Mouse (Mus musculus) kidney, embryonic 14.5 days (tissue): ENCODE measurements at regions not wholly inside any gene's neighbourhood (a gene's known extent, or its start where the extent isn't known, plus 50 kb on each side); places are given as distances from the start of the nearest gene placed in this dataset.

ENCODE experiments used
- ATAC-seq: fragments of 200-750 bp; cut with Nextera tagmentation; 2 replicates; pipeline ENCODE4 v1.8.0; 2017; ENCODE audit warnings: moderate number of reproducible peaks, mild to moderate bottlenecking, moderate TSS enrichment, moderate library complexity; ENCODE audit not compliant: low FRiP score, low TSS enrichment
- H3K27ac ChIP-seq: fragments of 300-500 bp; sonication (generic); 2 replicates; pipeline ENCODE4 v1.5.1; 2014; ENCODE audit warnings: low read depth, mild to moderate bottlenecking, low read length, moderate library complexity, mixed read lengths
- H3K27me3 ChIP-seq: fragments of 300-500 bp; sonication (generic); 2 replicates; pipeline ENCODE4 v1.6.1; 2014; ENCODE audit warnings: mild to moderate bottlenecking, low read length; ENCODE audit not compliant: control insufficient read depth, insufficient read depth
- H3K36me3 ChIP-seq: fragments of 300-500 bp; sonication (generic); 2 replicates; pipeline ENCODE4 v1.6.1; 2014; ENCODE audit warnings: low read length, mixed read lengths; ENCODE audit not compliant: control insufficient read depth, insufficient read depth
- H3K4me1 ChIP-seq: fragments of 300-500 bp; sonication (generic); 2 replicates; pipeline ENCODE4 v1.6.1; 2014; ENCODE audit warnings: low read length, mixed read lengths; ENCODE audit not compliant: control insufficient read depth, insufficient read depth
- H3K4me2 ChIP-seq: fragments of 300-500 bp; sonication (generic); replicated peaks from 2 replicates; pipeline ENCODE4 v1.6.1; 2014; ENCODE audit warnings: low read depth, mild to moderate bottlenecking, low read length
- H3K4me3 ChIP-seq: fragments of 300-500 bp; sonication (generic); 2 replicates; pipeline ENCODE4 v1.5.1; 2014; ENCODE audit warnings: mild to moderate bottlenecking, low read length
- H3K9ac ChIP-seq: fragments of 300-500 bp; sonication (generic); 2 replicates; pipeline ENCODE4 v1.6.1; 2014; ENCODE audit warnings: low read depth, mild to moderate bottlenecking, low read length, moderate library complexity
- H3K9me3 ChIP-seq: fragments of 300-500 bp; sonication (generic); 2 replicates; pipeline ENCODE4 v1.6.1; 2016; ENCODE audit warnings: low read length; ENCODE audit not compliant: control insufficient read depth
- WGBS: fragments of 180-500 bp; shearing (Covaris S2); extraction: QIAGEN DNeasy Blood & Tissue Kit; methylation state at CpG from one replicate; pipeline ENCODE4 v1.1.7; 2014; 5-methylcytosine and 5-hydroxymethylcytosine counted together

DNA sequence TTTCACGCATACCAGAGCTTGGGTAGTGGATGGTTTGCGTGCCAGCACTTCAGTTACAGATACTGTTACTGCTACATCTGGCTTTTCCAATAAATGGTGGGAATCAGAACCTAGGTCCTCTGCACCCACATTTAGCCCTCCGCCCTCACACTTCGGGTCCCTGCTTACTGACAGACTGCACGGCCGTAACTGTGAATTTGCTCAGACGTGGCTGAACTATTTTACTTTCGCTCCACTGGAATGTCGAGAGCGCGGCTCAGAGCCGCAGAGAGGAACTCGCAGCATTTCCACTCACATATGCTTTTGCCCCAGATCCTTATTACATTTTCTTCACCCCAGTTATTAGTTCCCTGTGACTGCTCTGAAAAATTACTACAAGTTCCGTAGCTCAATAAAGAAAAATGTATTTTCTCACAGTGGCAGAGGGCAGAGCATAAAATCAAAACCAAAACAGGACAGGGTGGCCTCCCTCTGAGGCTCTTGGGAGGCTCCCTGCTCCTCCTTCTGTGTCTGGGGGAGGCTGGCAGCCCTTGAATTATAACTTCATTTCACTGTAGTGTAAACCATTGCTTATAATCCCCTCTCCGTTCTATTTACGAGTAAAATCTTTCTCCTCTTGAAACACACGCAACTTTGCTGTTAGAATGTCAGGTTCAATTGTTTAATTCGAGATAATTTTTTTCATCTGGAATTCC lies 1024.7 kb downstream of the Fam19a2 start:
- H3K9ac ChIP-seq: no peak overlapping the region
- H3K4me2 ChIP-seq: peak overlapping the region; percentile 32
- 0 out of 2 replicates have a peak, but pooled peaks have one; percentile 62 for ATAC-seq
- H3K36me3 ChIP-seq: no peaks in the 10 kb centered on the region
- H3K27ac ChIP-seq: no peak overlapping the region
- WGBS: 44% methylated on average over 18 of the region's 18 CpGs
- no peaks in the 10 kb centered on the region for H3K9me3 ChIP-seq
- H3K4me3 ChIP-seq: peak overlapping the region; percentile 11; the same call in 1 of the 2 replicates
- H3K27me3 ChIP-seq: no peaks in the 10 kb centered on the region
- H3K4me1 ChIP-seq: no peaks in the 10 kb centered on the region

DNA sequence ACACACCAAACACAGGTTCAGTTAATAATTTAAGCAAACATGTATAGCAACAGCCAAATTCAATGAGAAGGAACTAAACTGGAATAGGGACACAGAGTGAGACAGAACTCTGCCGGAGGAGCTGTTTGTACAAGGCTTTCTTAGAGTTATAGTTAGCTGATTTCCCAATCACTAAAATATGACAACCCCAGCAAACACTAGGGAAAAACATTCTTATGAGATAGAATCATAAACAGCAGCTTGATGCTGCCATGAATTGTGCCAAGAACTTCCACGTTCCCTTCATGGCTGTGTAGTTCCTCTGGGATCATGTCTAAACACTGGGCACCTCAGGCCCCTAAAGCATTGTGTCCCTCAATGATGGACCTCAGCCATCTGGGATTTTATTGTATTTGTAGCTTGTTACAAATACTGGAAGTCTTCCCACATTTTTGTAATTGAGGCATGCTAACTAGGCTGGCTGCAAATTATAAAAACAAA lies 1033.4 kb downstream of the Fam19a2 start:
- H3K4me2 ChIP-seq: no peak overlapping the region
- no peaks in the 10 kb centered on the region for H3K4me1 ChIP-seq
- no peak overlapping the region for H3K27ac ChIP-seq
- no peaks in the 10 kb centered on the region for H3K27me3 ChIP-seq
- no peak for ATAC-seq
- H3K9ac ChIP-seq: no peak overlapping the region
- H3K4me3 ChIP-seq: no peak overlapping the region
- 85% methylated on average over 2 of the region's 2 CpGs for WGBS
- H3K36me3 ChIP-seq: no peaks in the 10 kb centered on the region
- peaks cover 3% of the 10 kb centered on the region; the same call in 1 of the 2 replicates for H3K9me3 ChIP-seq

DNA sequence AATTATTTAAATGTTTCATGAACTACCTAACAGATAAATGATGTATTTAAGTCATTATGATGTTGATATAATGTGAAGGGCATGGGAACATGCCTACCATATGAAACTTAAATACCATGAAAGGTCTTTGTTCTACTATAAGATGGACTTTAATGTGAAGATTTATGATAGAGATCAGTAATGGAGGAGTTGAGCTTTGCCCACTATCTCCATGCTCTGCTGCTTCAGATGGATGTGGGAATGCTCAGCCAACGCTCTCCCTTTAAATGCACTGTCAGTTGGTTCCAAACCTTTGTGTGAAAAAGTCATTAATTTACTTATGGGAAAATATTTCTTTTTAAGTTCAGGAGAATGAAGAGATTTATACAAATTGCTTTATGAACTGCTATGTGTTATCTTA lies 1040.9 kb downstream of the Fam19a2 start:
- H3K36me3 ChIP-seq: no peaks in the 10 kb centered on the region
- no peaks in the 10 kb centered on the region for H3K4me1 ChIP-seq
- H3K9me3 ChIP-seq: no peaks in the 10 kb centered on the region
- H3K4me3 ChIP-seq: no peak overlapping the region
- WGBS: 56% methylated on average over 1 of the region's 1 CpGs
- no peak overlapping the region for H3K27ac ChIP-seq
- no peak overlapping the region for H3K9ac ChIP-seq
- no peaks in the 10 kb centered on the region for H3K27me3 ChIP-seq
- ATAC-seq: peak; percentile 81
- no peak overlapping the region for H3K4me2 ChIP-seq

DNA sequence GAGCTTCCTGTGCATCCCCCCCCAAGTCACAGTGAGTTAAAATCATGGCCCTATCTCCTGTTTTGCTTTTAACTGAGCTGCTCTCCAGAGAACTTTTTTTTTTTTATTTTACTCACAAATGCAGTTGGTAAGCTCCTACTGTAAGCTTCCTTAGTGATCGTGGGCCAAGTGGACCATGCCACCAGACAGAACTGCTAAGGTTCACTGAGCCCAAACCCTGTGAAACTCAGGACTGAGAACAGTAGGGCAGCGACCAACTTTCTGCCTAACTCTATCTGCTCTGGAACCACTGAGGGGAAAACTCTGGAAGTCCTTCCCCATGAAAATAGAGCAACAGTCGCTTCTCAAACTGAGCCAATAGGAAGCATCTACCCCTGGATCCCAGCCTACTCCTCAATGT lies 1041.8 kb downstream of the Fam19a2 start:
- Histone ChIP-seq H3K9ac (no peak overlapping the region), H3K27me3 (no peaks in the 10 kb centered on the region), H3K4me3 (no peak overlapping the region), H3K9me3 (no peaks in the 10 kb centered on the region), H3K36me3 (no peaks in the 10 kb centered on the region), H3K4me1 (no peaks in the 10 kb centered on the region), H3K4me2 (no peak overlapping the region), H3K27ac (no peak overlapping the region)
- ATAC-seq: no peak
- WGBS: 65% methylated on average over 3 of the region's 3 CpGs

- WGBS: 32% methylated on average over 1 of the region's 1 CpGs
- no peak overlapping the region for H3K4me3 ChIP-seq
- H3K4me2 ChIP-seq: no peak overlapping the region
- no peaks in the 10 kb centered on the region for H3K36me3 ChIP-seq
- H3K27me3 ChIP-seq: no peaks in the 10 kb centered on the region
- no peak overlapping the region for H3K27ac ChIP-seq
- no peaks in the 10 kb centered on the region for H3K4me1 ChIP-seq
- no peak overlapping the region for H3K9ac ChIP-seq
- no peak for ATAC-seq
- H3K9me3 ChIP-seq: no peaks in the 10 kb centered on the region
These were observed 1055.0 kb downstream of the Fam19a2 start for GRCm38 (mm10) chr10:124318761-124319160.

- Histone ChIP-seq H3K9me3 (no peaks in the 10 kb centered on the region), H3K27ac (no peak overlapping the region)
- ATAC-seq: no peak
These were observed 1056.7 kb downstream of the Fam19a2 start for GRCm38 (mm10) chr10:124320191-124321110.

GRCm38 (mm10) chr10:124332491-124332890 lies 1056.8 kb downstream of the Slc16a7 start:
- H3K27ac ChIP-seq: no peak overlapping the region
- ATAC-seq: no peak
- H3K4me3 ChIP-seq: no peak overlapping the region
- no peaks in the 10 kb centered on the region for H3K4me1 ChIP-seq
- WGBS: 71% methylated on average over 1 of the region's 1 CpGs
- H3K36me3 ChIP-seq: no peaks in the 10 kb centered on the region
- H3K9ac ChIP-seq: no peak overlapping the region
- no peaks in the 10 kb centered on the region for H3K9me3 ChIP-seq
- H3K27me3 ChIP-seq: no peaks in the 10 kb centered on the region
- H3K4me2 ChIP-seq: no peak overlapping the region

More at GRCm38 (mm10) chr10:124320191-124321110, 1056.7 kb downstream of the Fam19a2 start:
- Histone ChIP-seq H3K4me1 (no peaks in the 10 kb centered on the region), H3K36me3 (no peaks in the 10 kb centered on the region), H3K9ac (no peak overlapping the region), H3K4me3 (no peak overlapping the region), H3K4me2 (no peak overlapping the region), H3K27me3 (no peaks in the 10 kb centered on the region)
- WGBS: 69% methylated on average over 8 of the region's 8 CpGs

GRCm38 (mm10) chr10:124338923-124339322 lies 1050.3 kb downstream of the Slc16a7 start:
- no peaks in the 10 kb centered on the region for H3K36me3 ChIP-seq
- no peak overlapping the region for H3K4me2 ChIP-seq
- H3K9me3 ChIP-seq: no peaks in the 10 kb centered on the region
- H3K27me3 ChIP-seq: no peaks in the 10 kb centered on the region
- no peak overlapping the region for H3K9ac ChIP-seq
- ATAC-seq: peak; percentile 52; the same call in 1 of the 2 replicates
- H3K4me1 ChIP-seq: no peaks in the 10 kb centered on the region
- no peak overlapping the region for H3K27ac ChIP-seq
- WGBS: 25% methylated on average over 3 of the region's 3 CpGs
- no peak overlapping the region for H3K4me3 ChIP-seq

DNA sequence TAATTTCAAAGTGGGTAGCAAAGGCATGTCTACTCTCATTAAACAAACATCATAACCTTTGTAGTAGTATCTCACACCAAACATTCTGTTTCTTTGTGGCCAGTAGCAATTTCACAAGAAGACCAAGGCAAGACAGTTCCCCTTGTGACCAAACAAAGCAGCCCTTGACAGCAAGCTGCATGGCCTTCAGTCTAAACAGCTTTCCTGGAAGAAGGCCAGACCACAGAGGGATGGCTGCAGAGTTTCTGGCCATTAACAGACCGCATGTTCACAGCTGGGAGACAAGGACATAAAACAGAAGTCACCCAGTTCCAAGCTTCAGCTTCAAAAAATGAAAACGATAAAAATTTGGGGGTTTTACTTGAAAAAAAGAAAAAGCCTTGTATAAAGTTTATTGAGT lies 1040.0 kb downstream of the Slc16a7 start:
- H3K4me1 ChIP-seq: no peaks in the 10 kb centered on the region
- H3K9ac ChIP-seq: no peak overlapping the region
- WGBS: 61% methylated on average over 2 of the region's 2 CpGs
- peak; percentile 68; the same call in 1 of the 2 replicates for ATAC-seq
- no peak overlapping the region for H3K27ac ChIP-seq
- no peak overlapping the region for H3K4me3 ChIP-seq
- no peaks in the 10 kb centered on the region for H3K27me3 ChIP-seq
- no peak overlapping the region for H3K4me2 ChIP-seq
- no peaks in the 10 kb centered on the region for H3K9me3 ChIP-seq
- no peaks in the 10 kb centered on the region for H3K36me3 ChIP-seq
